In the genomic region with DNA sequence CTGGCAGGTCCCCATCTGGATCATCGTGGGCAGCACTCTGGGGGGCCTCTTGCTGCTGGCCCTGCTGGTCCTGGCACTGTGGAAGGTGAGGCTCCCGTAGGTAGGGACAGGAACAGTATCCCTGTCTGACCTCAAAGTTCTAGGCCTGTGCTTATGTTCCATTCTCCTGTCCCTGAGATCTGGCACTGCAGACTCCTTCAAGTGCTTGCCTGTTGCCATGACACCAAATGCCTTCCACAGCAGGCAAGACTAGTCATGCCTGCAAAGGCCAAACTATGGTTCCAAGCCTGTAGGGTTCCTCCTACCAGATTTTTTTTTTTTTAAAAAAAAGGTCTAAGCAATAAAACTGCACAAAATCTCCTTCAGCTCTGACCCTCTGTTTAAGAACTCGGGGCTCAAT, we compare ENCODE assay signal across 12 mouse cellular contexts. TPM values are rescaled to one million over a fixed set of nuclear protein-coding genes. Genes with fewer than 3 reads are reported as not detected.
DNase-seq lines count a peak whose midpoint lies in the region; ATAC-seq and TF ChIP-seq lines count a peak whose summit lies in the region.
"Had no signal": no experiment of that assay in that cellular context is flagged by ENCODE, and none has a peak within 500 bp of the region (broad histone marks: within the 10 kb centered on the region; RNA-seq: fewer than 3 reads in every experiment).

No protein-coding gene starts in this region.

- intact Hi-C loops in left cerebral cortex, adult 2 months (cut with DNase I), result loop anchor here (2.0 to 5.0 kb wide), 3 partner anchors 23 to 223 kb away; no protein-coding TSS in a partner anchor
- intact Hi-C loops in left cerebral cortex, postnatal 4 days (cut with DNase I), result no loop called here
- intact Hi-C loops in heart, postnatal 10 days (cut with DNase I), result no loop called here

- no peak overlapping the region for H3K27ac ChIP-seq in embryonic facial prominence, embryonic 14.5 days (replicated peaks; ENCODE audit: low read depth, low read length)
- no peak overlapping the region for H3K27ac ChIP-seq in embryonic facial prominence, embryonic 10.5 days (replicated peaks)
- H3K27ac ChIP-seq in left cerebral cortex, adult 2 months, result peak overlapping the region; percentile 73
- H3K27ac ChIP-seq: liver, embryonic 13.5 days; stomach, postnatal 0 days had no signal

- 0 out of 2 replicates have a peak, but pooled peaks cover 6% of the 10 kb centered on the region for H3K4me1 ChIP-seq in embryonic facial prominence, embryonic 14.5 days (ENCODE audit: control insufficient read depth, insufficient read depth, low read length)
- peaks cover 27% of the 10 kb centered on the region for H3K4me1 ChIP-seq in embryonic facial prominence, embryonic 10.5 days

- H3K9ac ChIP-seq in embryonic facial prominence, embryonic 14.5 days (ENCODE audit: low read depth, low read length), result no peak overlapping the region
- H3K9ac ChIP-seq: liver, embryonic 13.5 days had no signal

- H3K9me3 ChIP-seq in embryonic facial prominence, embryonic 14.5 days (ENCODE audit: control insufficient read depth, low read length), result no peaks in the 10 kb centered on the region
- no peaks in the 10 kb centered on the region for H3K9me3 ChIP-seq in embryonic facial prominence, embryonic 10.5 days
- H3K9me3 ChIP-seq: liver, embryonic 13.5 days had no signal

- peak; percentile 68 for DNase-seq in embryonic facial prominence, embryonic 14.5 days (ENCODE audit: low spot score)
- no peak for DNase-seq in embryonic facial prominence, embryonic 10.5 days (ENCODE audit: low spot score)
- no peak for DNase-seq in left cerebral cortex, adult 2 months (ENCODE audit: extremely low spot score in 1 of 2, low spot score in 2 of 2)
- no peak for DNase-seq in left cerebral cortex, postnatal 4 days
- DNase-seq in heart, postnatal 10 days, result peak; percentile 50 to 65
- peak; percentile 40 for DNase-seq in lung, postnatal 14 days
- no peak for DNase-seq in thymus, postnatal 36 days
- DNase-seq in frontal cortex, postnatal 25 days (ENCODE audit: low spot score in 2 of 2), result no peak
- DNase-seq: B cell, adult 2 months; gastrocnemius, postnatal 36 days; liver, embryonic 13.5 days had no signal

- no peak for TF ChIP-seq CTCF in left cerebral cortex, adult 2 months (IDR thresholded peaks at IDR 0.05)

- ATAC-seq in embryonic facial prominence, embryonic 14.5 days (ENCODE audit: low read depth), result no peak

- H3K36me3 ChIP-seq in embryonic facial prominence, embryonic 14.5 days (ENCODE audit: control insufficient read depth, insufficient read depth, low read length), result no peaks in the 10 kb centered on the region
- H3K36me3 ChIP-seq in embryonic facial prominence, embryonic 10.5 days (replicated peaks), result no peaks in the 10 kb centered on the region
- H3K36me3 ChIP-seq: liver, embryonic 13.5 days had no signal

- no peaks in the 10 kb centered on the region for H3K27me3 ChIP-seq in embryonic facial prominence, embryonic 14.5 days (replicated peaks; ENCODE audit: control insufficient read depth, insufficient read depth, low read length)
- no peaks in the 10 kb centered on the region for H3K27me3 ChIP-seq in embryonic facial prominence, embryonic 10.5 days (replicated peaks; ENCODE audit: low read depth, poor library complexity, severe bottlenecking)
- H3K27me3 ChIP-seq: liver, embryonic 13.5 days had no signal

- H3K4me3 ChIP-seq in embryonic facial prominence, embryonic 14.5 days (ENCODE audit: low read depth, low read length), result no peak overlapping the region
- H3K4me3 ChIP-seq in embryonic facial prominence, embryonic 10.5 days, result no peak overlapping the region
- H3K4me3 ChIP-seq in left cerebral cortex, adult 2 months, result no peak overlapping the region
- H3K4me3 ChIP-seq: liver, embryonic 13.5 days had no signal

- WGBS in embryonic facial prominence, embryonic 14.5 days, result 70% methylated on average over 3 of the region's 3 CpGs
- 81% methylated on average over 3 of the region's 3 CpGs for WGBS in embryonic facial prominence, embryonic 10.5 days

- no peak overlapping the region for H3K4me2 ChIP-seq in embryonic facial prominence, embryonic 14.5 days (ENCODE audit: low read depth, low read length)
- H3K4me2 ChIP-seq: liver, embryonic 13.5 days had no signal

RNA-seq across cellular contexts. Expression of gene Fem1b, which starts 29.8 kb away (rescaled TPM):
- 31.8 and 32.0 TPM in 2 replicates for polyA plus RNA-seq in embryonic facial prominence, embryonic 14.5 days (2014; fragmentation: Nextera tagmentation; extraction: Ambion mirVana)
- polyA plus RNA-seq in embryonic facial prominence, embryonic 10.5 days (2016; fragmentation: Nextera tagmentation; extraction: Ambion mirVana), result 30.2 and 30.3 TPM in 2 replicates
- total RNA-seq in left cerebral cortex, adult 2 months (2021), result 100 to 1,000 TPM; 104 to 107 TPM
- 100 to 1,000 TPM; 126 to 127 TPM for total RNA-seq in left cerebral cortex, postnatal 4 days (2021)
- 10 to 100 TPM; 31.3 to 34.9 TPM for total RNA-seq in heart, postnatal 10 days (2021)

RNA-seq across cellular contexts. Expression of gene Cln6, which starts 56.6 kb away (rescaled TPM):
- 19.0 and 20.6 TPM in 2 replicates for polyA plus RNA-seq in embryonic facial prominence, embryonic 14.5 days (2014; fragmentation: Nextera tagmentation; extraction: Ambion mirVana)
- 11.2 and 12.1 TPM in 2 replicates for polyA plus RNA-seq in embryonic facial prominence, embryonic 10.5 days (2016; fragmentation: Nextera tagmentation; extraction: Ambion mirVana)
- 10 to 100 TPM; 10.0 to 11.9 TPM for total RNA-seq in left cerebral cortex, adult 2 months (2021)
- total RNA-seq in left cerebral cortex, postnatal 4 days (2021), result 1 to 10 TPM; 7.1 to 9.0 TPM
- 10 to 100 TPM; 19.7 to 23.4 TPM for total RNA-seq in heart, postnatal 10 days (2021)

Comparison
In these comparisons a context has a peak if more than half of its experiments do, and no peak if none do; other contexts are left out.
1. DNase-seq: peak in embryonic facial prominence, embryonic 14.5 days (single experiment), heart, postnatal 10 days (2 of 2) and lung, postnatal 14 days (single experiment); none in embryonic facial prominence, embryonic 10.5 days (single experiment), left cerebral cortex, adult 2 months (0 of 2), left cerebral cortex, postnatal 4 days (single experiment), thymus, postnatal 36 days (0 of 2) and frontal cortex, postnatal 25 days (0 of 2).